Mouse (Mus musculus) stomach, postnatal 0 days (tissue): ENCODE results near the gene G430095P16Rik. TPM values are rescaled to one million over a fixed set of nuclear protein-coding genes. Genes with fewer than 3 reads are reported as not detected.
A peak's percentile ranks its signal among the peaks of the same experiment; 100 is the strongest.

Experiments used
- ATAC-seq: fragments of 200-750 bp; cut with Nextera tagmentation; 2 replicates; pipeline ENCODE4 v1.8.0; 2017; ENCODE audit not compliant: low FRiP score, low TSS enrichment
- DNase-seq: peaks from one replicate; pipeline ENCODE4 v3.0.0-alpha.2; 2016; ENCODE audit warnings: low spot score
- H3K27ac ChIP-seq: fragments of 300-500 bp; sonication (generic); replicated peaks from 2 replicates; pipeline ENCODE4 v1.5.1; 2014; ENCODE audit warnings: mild to moderate bottlenecking, control low read depth
- H3K27me3 ChIP-seq: fragments of 300-500 bp; sonication (generic); 2 replicates; pipeline ENCODE4 v1.6.1; 2014; ENCODE audit warnings: low read length; ENCODE audit not compliant: control insufficient read depth, insufficient read depth
- H3K36me3 ChIP-seq: fragments of 300-500 bp; sonication (generic); 2 replicates; pipeline ENCODE4 v1.6.1; 2014; ENCODE audit warnings: low read length, mixed read lengths; ENCODE audit not compliant: control insufficient read depth, insufficient read depth
- H3K4me1 ChIP-seq: fragments of 300-500 bp; sonication (generic); replicated peaks from 2 replicates; pipeline ENCODE4 v1.6.1; 2014; ENCODE audit warnings: antibody characterized with exemption; ENCODE audit not compliant: control insufficient read depth, insufficient read depth
- H3K4me2 ChIP-seq: fragments of 300-500 bp; sonication (generic); replicated peaks from 2 replicates; pipeline ENCODE4 v1.6.1; 2014; ENCODE audit warnings: low read depth, mild to moderate bottlenecking, control low read depth, moderate library complexity
- H3K4me3 ChIP-seq: fragments of 300-500 bp; sonication (generic); 2 replicates; pipeline ENCODE4 v1.5.1; 2014; ENCODE audit warnings: low read depth, low read length, control low read depth
- H3K9ac ChIP-seq: fragments of 300-500 bp; sonication (generic); 2 replicates; pipeline ENCODE4 v1.6.1; 2014; ENCODE audit warnings: mild to moderate bottlenecking, low read length, control low read depth, mixed read lengths
- H3K9me3 ChIP-seq: fragments of 300-500 bp; sonication (generic); 2 replicates; pipeline ENCODE4 v1.6.1; 2016; ENCODE audit warnings: low read length; ENCODE audit not compliant: control insufficient read depth
- CTCF ChIP-seq: IDR thresholded peaks from 2 replicates; pipeline ENCODE4 v1.5.1; 2016; ENCODE audit warnings: antibody characterized with exemption, low read depth, mild to moderate bottlenecking, moderate library complexity
- EP300 ChIP-seq: optimal IDR thresholded peaks from 2 replicates; pipeline ENCODE3; 2016; ENCODE audit warnings: antibody characterized with exemption
- WGBS: fragments of 180-500 bp; shearing (Covaris S2); extraction: QIAGEN DNeasy Blood & Tissue Kit; methylation state at CpG from one replicate; pipeline ENCODE4 v1.1.7; 2014; 5-methylcytosine and 5-hydroxymethylcytosine counted together
- polyA plus RNA-seq: library from polyadenylated mRNA; unstranded; fragments of >200 nt; fragmentation: Nextera tagmentation; extraction: Ambion mirVana; gene quantifications from 2 replicates; pipeline ENCODE4 v1.2.1, GENCODE M21; 2015

Gene G430095P16Rik
- polyA plus RNA-seq, 1 experiment from 2014 or later, result 2.0 TPM

DNA sequence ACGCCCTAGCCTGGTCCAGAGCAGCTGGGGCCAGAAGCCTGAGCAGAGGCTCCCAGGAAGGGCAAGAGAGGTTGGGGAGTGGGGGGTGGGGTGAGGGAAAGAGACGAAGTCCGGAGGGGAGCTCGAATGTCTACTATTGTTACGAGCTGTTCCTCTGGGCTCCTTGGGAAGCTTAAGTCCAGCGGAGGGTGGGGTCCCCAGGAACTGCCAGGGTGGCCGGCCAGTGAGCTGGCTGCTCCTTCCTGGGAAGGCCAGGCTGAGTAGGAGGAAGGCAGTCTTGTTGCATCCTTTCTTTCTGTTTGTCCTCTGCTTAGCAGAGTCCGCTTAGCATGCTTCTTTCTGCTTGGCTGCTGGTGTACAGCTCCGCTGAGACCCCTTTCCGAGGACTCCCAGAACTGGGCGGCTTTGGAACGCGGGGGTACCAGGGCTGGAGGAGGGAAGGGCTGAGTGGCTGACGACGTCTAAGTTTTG is 14.7 kb upstream of the G430095P16Rik start:
- Histone ChIP-seq H3K9me3 (no peaks in the 10 kb centered on the region), H3K9ac (no peak overlapping the region; the same call in 1 of the 2 replicates)
- 42% methylated on average over 14 of the region's 15 CpGs for WGBS

DNA sequence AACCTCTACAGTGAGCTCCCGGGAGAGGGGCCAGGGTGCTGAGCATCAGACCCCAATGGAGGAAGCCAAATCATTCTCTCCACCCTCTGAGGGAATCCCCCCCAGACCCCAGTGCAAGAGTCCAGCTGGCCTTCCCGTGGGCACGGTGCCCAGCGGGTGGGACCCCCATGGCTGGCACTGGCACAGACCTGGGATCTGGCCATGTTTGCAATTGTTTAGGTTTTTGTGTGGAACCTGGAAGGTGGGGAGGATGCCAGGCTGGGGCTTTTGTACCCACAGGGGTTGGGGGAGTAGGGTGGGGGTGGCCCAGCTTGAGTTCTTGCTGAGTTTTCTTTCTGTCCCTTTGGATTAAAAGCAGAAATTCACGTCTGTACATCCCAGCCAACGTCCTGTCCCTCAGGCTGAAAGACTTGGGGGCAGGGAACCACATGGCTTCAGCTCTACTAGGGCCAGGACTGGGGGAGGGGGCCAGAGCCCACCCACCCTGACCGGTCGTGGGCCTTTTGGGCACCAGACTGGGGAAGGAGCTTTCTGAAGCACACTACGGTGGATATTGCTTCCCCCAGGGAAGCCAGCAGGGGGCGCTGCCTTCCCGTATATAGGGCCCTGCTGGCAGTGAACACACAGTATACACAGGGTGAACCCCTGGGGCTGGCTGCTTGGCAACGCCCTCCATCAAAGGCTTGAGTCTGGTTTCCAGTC is 13.9 kb upstream of the G430095P16Rik start:
- Histone ChIP-seq H3K36me3 (peaks cover 3% of the 10 kb centered on the region; the same call in 1 of the 2 replicates), H3K4me3 (no peak overlapping the region), H3K9ac (no peak overlapping the region), H3K27ac (no peak overlapping the region), H3K27me3 (no peaks in the 10 kb centered on the region), H3K9me3 (no peaks in the 10 kb centered on the region), H3K4me2 (no peak overlapping the region), H3K4me1 (peaks cover 12% of the 10 kb centered on the region)
- peak; percentile 89 for DNase-seq
- WGBS, result 21% methylated on average over 12 of the region's 12 CpGs
- peak; percentile 49 for ATAC-seq
- TF ChIP-seq EP300, result no peak
- TF ChIP-seq CTCF, result peak; percentile 99

More for the DNA sequence above, 14.7 kb upstream of the G430095P16Rik start:
- no peak for TF ChIP-seq CTCF
- no peak for TF ChIP-seq EP300
- H3K4me1 ChIP-seq, result peaks cover 5% of the 10 kb centered on the region; the same call in 1 of the 2 replicates
- peak overlapping the region; percentile 50 for H3K4me2 ChIP-seq
- peak overlapping the region; percentile 89 for H3K27ac ChIP-seq
- DNase-seq, result no peak
- no peak overlapping the region for H3K4me3 ChIP-seq
- H3K36me3 ChIP-seq, result peaks cover 5% of the 10 kb centered on the region; the same call in 1 of the 2 replicates
- no peak; the same call in 1 of the 2 replicates for ATAC-seq
- H3K27me3 ChIP-seq, result no peaks in the 10 kb centered on the region

DNA sequence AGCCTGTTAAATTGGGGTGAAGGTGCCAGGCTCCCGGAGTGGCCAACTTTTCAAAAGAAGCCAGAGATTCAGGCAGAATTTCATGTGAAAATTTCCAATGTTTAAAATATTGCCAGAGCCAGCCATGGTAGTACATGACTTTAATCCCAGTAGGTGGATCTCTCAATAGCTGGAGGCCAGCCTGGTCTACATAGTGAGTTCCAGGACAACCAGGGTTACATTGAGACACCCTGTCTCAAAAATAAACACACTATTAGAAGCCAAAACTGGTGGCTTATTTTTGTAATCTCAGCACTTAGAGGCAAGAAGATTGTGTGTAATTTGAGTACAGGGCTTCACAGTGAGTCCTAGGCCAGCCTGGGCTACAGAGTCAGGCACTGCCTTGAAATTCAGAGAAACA is 12.9 kb upstream of the G430095P16Rik start:
- Histone ChIP-seq H3K27me3 (no peaks in the 10 kb centered on the region), H3K36me3 (peaks cover 3% of the 10 kb centered on the region; the same call in 1 of the 2 replicates), H3K4me1 (peaks cover 11% of the 10 kb centered on the region), H3K27ac (no peak overlapping the region), H3K9ac (no peak overlapping the region), H3K9me3 (no peaks in the 10 kb centered on the region), H3K4me2 (no peak overlapping the region), H3K4me3 (no peak overlapping the region)
- no peak for DNase-seq
- ATAC-seq, result no peak
- 86% methylated on average over 1 of the region's 1 CpGs for WGBS
- TF ChIP-seq CTCF (no peak), EP300 (no peak)

DNA sequence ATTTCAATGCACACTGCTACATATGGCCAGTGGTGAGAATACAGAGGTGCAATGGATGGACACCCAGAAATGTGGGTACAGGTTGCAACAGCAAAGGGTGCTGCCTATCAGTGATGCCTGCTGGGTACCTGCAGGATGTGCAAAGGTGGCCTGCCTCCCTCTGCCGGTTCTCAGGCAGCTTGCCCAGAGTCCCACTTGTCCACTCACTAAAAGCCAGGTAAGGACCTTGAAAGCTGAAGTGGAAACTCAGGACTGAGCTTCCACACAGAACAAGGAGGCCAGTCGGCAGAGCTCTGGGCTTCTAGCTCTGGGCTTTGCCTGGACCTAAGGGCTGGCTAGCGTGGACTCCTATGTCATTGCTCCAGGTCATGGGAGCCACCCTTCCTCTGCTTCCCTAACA is 11.5 kb upstream of the G430095P16Rik start:
- 58% methylated on average over 3 of the region's 3 CpGs for whole genome bisulfite sequencing
- Histone ChIP-seq H3K9ac (0 out of 2 replicates have a peak overlapping the region, but pooled peaks have one; percentile 18), H3K27ac (peak overlapping the region; percentile 87), H3K4me2 (no peak overlapping the region), H3K4me1 (peaks cover 11% of the 10 kb centered on the region), H3K27me3 (no peaks in the 10 kb centered on the region), H3K4me3 (no peak overlapping the region), H3K9me3 (no peaks in the 10 kb centered on the region), H3K36me3 (peaks cover 8% of the 10 kb centered on the region)
- ATAC-seq (no peak), DNase-seq (no peak)
- no peak for TF ChIP-seq EP300
- no peak for TF ChIP-seq CTCF

DNA sequence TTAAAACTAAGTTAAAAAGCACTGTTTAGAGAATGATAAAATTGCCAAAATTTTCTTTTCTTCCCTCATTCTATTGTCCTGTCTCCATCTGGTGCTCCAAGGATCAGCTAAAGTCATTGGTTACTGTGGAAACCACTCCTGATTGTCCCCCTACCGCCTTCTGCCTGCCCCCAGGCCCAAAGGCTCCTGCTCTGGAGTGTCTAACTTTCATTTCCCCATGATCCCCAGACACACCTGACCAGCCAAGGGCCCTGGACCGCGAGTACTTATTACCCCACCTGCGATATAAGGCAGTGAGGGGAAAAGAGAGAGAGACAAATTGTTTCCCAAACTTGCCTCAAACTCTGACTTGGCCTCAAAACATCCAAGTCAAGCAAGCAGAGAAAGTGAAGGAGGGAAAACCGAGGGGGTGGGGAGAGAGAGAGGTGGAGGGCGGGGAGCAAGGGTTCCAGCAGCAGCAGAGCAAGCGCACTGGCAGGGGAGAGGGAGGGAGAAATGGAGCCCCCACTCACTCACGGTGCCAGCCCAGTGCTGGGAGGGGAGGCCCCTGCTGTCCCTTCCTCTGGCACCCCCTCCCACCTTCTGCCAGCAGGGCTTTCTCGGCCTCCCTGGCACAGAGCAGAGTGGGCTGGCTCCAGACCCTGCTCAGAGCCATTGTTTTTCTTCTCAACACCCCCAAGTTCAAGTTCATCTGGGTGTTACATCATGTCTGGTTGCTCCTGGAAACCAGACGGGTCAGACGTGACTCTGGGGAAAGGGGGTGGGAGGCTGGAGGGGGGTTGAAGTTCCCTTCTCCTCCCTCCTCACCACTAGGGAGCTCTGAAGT is 10.7 kb upstream of the G430095P16Rik start:
- DNase-seq (peak; percentile 63), ATAC-seq (peak; percentile 48)
- Histone ChIP-seq H3K27ac (peak overlapping the region; percentile 87), H3K36me3 (peaks cover 11% of the 10 kb centered on the region), H3K9ac (peak overlapping the region; percentile 18; the same call in 1 of the 2 replicates), H3K27me3 (no peaks in the 10 kb centered on the region), H3K4me2 (no peak overlapping the region), H3K4me1 (peaks cover 11% of the 10 kb centered on the region), H3K4me3 (no peak overlapping the region), H3K9me3 (no peaks in the 10 kb centered on the region)
- WGBS, result 13% methylated on average over 9 of the region's 11 CpGs
- TF ChIP-seq CTCF, result peak; percentile 55; the same call in 1 of the 2 replicates
- no peak for TF ChIP-seq EP300
